Mouse (Mus musculus): Measurements from ENCODE around the gene Fam172a. TPM values are rescaled to one million over a fixed set of nuclear protein-coding genes. Genes with fewer than 3 reads are reported as not detected.

Fam172a gene
- polyA plus RNA-seq, 1 experiment from 2014 or later, result 27.9 TPM

DNA sequence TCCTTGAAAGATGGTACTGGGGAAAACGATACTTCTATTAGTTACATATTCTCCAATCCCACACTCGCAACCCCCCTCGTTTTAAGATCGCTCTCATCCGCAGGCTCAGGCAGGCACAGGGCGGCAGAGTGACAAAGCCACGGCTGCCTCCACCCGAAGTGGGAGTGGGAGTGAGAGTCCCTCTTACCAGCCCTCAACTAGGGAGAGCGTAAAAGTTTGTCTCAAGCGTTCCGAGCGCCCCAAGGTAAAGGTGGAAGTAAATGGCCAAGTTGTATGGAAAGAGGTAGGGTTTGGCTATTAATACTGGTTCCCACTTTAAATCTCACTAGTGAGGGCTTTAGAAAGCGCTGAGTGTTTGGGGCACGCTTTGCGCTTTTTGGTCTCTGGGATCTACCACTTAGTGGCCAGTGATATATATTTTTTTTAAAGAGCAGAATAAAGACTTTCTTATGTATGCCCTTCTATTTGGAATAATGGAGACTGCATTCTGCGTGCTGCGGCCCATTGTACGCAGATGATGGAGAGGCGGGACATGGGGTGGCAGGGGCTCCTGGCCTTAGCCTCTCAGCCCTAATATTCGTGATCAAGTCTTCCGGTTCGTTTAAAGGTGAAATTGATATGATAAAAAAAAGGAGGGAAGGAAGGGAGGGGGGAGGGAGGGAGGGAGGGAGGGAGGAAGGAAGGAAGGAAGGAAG is 500.2 kb downstream of the Fam172a start:
- DNase-seq (ENCODE audit: low spot score) (peak; percentile 61), ATAC-seq (ENCODE audit: insufficient number of reproducible peaks, low FRiP score, low TSS enrichment, low read depth) (peak; percentile 8; the same call in 1 of the 2 replicates)

GRCm38 (mm10) chr13:78202574-78203347 is 500.9 kb downstream of the Fam172a start:
- Histone ChIP-seq H3K36me3 (ENCODE audit: control insufficient read depth, insufficient read depth, low read length) (no peaks in the 10 kb centered on the region), H3K27ac (replicated peaks; ENCODE audit: low read depth, low read length) (peak overlapping the region; percentile 10; the same call in 1 of the 2 replicates), H3K4me2 (ENCODE audit: low read depth, severe bottlenecking) (peak overlapping the region; percentile 97), H3K4me1 (ENCODE audit: control insufficient read depth, insufficient read depth, low read length) (peaks cover 9% of the 10 kb centered on the region), H3K9me3 (ENCODE audit: control insufficient read depth, low read length) (no peaks in the 10 kb centered on the region), H3K9ac (ENCODE audit: low read length) (peak overlapping the region; percentile 53), H3K4me3 (ENCODE audit: low read depth, low read length) (peak overlapping the region; percentile 51), H3K27me3 (ENCODE audit: control insufficient read depth, insufficient read depth, low read length) (peaks cover 15% of the 10 kb centered on the region)
- under 1% methylated on average over 47 of the region's 47 CpGs for WGBS
- no peak for ATAC-seq (ENCODE audit: insufficient number of reproducible peaks, low FRiP score, low TSS enrichment, low read depth)
- DNase-seq (ENCODE audit: low spot score), result peak; percentile 74

More for the DNA sequence above, 500.2 kb downstream of the Fam172a start:
- WGBS, result under 1% methylated on average over 22 of the region's 22 CpGs
- Histone ChIP-seq H3K9me3 (ENCODE audit: control insufficient read depth, low read length) (no peaks in the 10 kb centered on the region), H3K4me3 (ENCODE audit: low read depth, low read length) (peak overlapping the region; percentile 51), H3K27me3 (ENCODE audit: control insufficient read depth, insufficient read depth, low read length) (peaks cover 14% of the 10 kb centered on the region), H3K4me1 (ENCODE audit: control insufficient read depth, insufficient read depth, low read length) (peaks cover 9% of the 10 kb centered on the region), H3K27ac (replicated peaks; ENCODE audit: low read depth, low read length) (no peak overlapping the region), H3K9ac (ENCODE audit: low read length) (peak overlapping the region; percentile 27; the same call in 1 of the 2 replicates), H3K36me3 (ENCODE audit: control insufficient read depth, insufficient read depth, low read length) (no peaks in the 10 kb centered on the region), H3K4me2 (ENCODE audit: low read depth, severe bottlenecking) (peak overlapping the region; percentile 97)

DNA sequence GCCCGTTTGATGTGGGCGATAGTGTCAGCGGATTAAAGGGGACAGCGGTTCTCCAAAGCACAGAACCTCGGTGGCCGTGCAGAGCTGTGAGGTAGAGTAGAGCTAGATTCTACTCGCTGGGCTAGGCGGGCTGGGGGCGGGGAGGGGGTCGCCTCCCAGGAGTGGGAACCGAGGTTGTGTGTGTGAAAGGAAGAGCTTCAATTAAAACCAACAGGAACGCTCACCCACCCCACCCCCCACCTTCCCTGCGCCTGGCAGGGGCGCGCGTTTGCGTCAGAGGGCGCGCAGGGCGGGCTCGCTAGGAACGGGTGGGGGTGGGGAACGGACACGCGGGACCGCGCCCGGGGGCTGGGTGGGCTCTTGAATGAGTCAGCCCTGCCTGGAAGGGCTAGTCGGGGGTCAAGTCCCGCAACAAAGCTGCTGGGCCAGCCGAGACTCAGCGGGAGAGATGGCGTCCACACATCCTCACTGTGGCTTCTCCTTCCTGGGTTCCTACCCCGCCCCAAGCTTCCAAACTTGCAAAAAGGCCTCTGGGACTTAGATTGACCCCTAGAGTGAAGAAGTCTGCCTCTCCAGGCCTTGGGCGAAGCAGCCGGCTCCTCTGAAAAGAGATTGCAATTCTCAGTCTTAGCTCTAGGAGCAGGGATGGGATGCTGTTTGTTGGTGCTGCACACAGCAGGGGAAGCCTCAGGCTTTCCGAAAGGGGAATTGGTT is 501.7 kb downstream of the Fam172a start:
- Histone ChIP-seq H3K4me2 (ENCODE audit: low read depth, severe bottlenecking) (peak overlapping the region; percentile 97), H3K27me3 (ENCODE audit: control insufficient read depth, insufficient read depth, low read length) (peaks cover 17% of the 10 kb centered on the region), H3K36me3 (ENCODE audit: control insufficient read depth, insufficient read depth, low read length) (no peaks in the 10 kb centered on the region), H3K4me1 (ENCODE audit: control insufficient read depth, insufficient read depth, low read length) (peaks cover 9% of the 10 kb centered on the region), H3K9me3 (ENCODE audit: control insufficient read depth, low read length) (no peaks in the 10 kb centered on the region), H3K9ac (ENCODE audit: low read length) (peak overlapping the region; percentile 53), H3K4me3 (ENCODE audit: low read depth, low read length) (peak overlapping the region; percentile 51), H3K27ac (replicated peaks; ENCODE audit: low read depth, low read length) (no peak overlapping the region; the same call in 1 of the 2 replicates)
- ATAC-seq (ENCODE audit: insufficient number of reproducible peaks, low FRiP score, low TSS enrichment, low read depth), result peak; percentile 20; the same call in 1 of the 2 replicates
- WGBS, result under 1% methylated on average over 37 of the region's 37 CpGs
- DNase-seq (ENCODE audit: low spot score), result peak; percentile 72

GRCm38 (mm10) chr13:78205426-78205825 is 503.6 kb downstream of the Fam172a start:
- Histone ChIP-seq H3K27ac (replicated peaks; ENCODE audit: low read depth, low read length) (no peak overlapping the region), H3K9ac (ENCODE audit: low read length) (no peak overlapping the region), H3K36me3 (ENCODE audit: control insufficient read depth, insufficient read depth, low read length) (no peaks in the 10 kb centered on the region), H3K4me3 (ENCODE audit: low read depth, low read length) (no peak overlapping the region), H3K9me3 (ENCODE audit: control insufficient read depth, low read length) (no peaks in the 10 kb centered on the region), H3K4me2 (ENCODE audit: low read depth, severe bottlenecking) (no peak overlapping the region), H3K27me3 (ENCODE audit: control insufficient read depth, insufficient read depth, low read length) (peaks cover 24% of the 10 kb centered on the region), H3K4me1 (ENCODE audit: control insufficient read depth, insufficient read depth, low read length) (peaks cover 19% of the 10 kb centered on the region)
- no peak for DNase-seq (ENCODE audit: low spot score)
- no peak for ATAC-seq (ENCODE audit: insufficient number of reproducible peaks, low FRiP score, low TSS enrichment, low read depth)

- no peaks in the 10 kb centered on the region for H3K9me3 ChIP-seq (ENCODE audit: control insufficient read depth, low read length)
- H3K27ac ChIP-seq (replicated peaks; ENCODE audit: low read depth, low read length), result no peak overlapping the region
- H3K4me2 ChIP-seq (ENCODE audit: low read depth, severe bottlenecking), result no peak overlapping the region
- no peak overlapping the region for H3K9ac ChIP-seq (ENCODE audit: low read length)
- ATAC-seq (ENCODE audit: insufficient number of reproducible peaks, low FRiP score, low TSS enrichment, low read depth) (no peak), DNase-seq (ENCODE audit: low spot score) (no peak)
- H3K27me3 ChIP-seq (ENCODE audit: control insufficient read depth, insufficient read depth, low read length), result peaks cover 37% of the 10 kb centered on the region
- H3K4me1 ChIP-seq (ENCODE audit: control insufficient read depth, insufficient read depth, low read length), result peaks cover 23% of the 10 kb centered on the region
- WGBS, result 35% methylated on average over 7 of the region's 7 CpGs
- H3K4me3 ChIP-seq (ENCODE audit: low read depth, low read length), result no peak overlapping the region
- no peaks in the 10 kb centered on the region for H3K36me3 ChIP-seq (ENCODE audit: control insufficient read depth, insufficient read depth, low read length)
Observed at GRCm38 (mm10) chr13:78206891-78207430, 505.1 kb downstream of the Fam172a start.

GRCm38 (mm10) chr13:78207796-78208645 is 506.2 kb downstream of the Fam172a start:
- Histone ChIP-seq H3K4me2 (ENCODE audit: low read depth, severe bottlenecking) (no peak overlapping the region), H3K27ac (replicated peaks; ENCODE audit: low read depth, low read length) (no peak overlapping the region), H3K4me3 (ENCODE audit: low read depth, low read length) (no peak overlapping the region), H3K36me3 (ENCODE audit: control insufficient read depth, insufficient read depth, low read length) (no peaks in the 10 kb centered on the region), H3K9ac (ENCODE audit: low read length) (no peak overlapping the region), H3K27me3 (ENCODE audit: control insufficient read depth, insufficient read depth, low read length) (peaks cover 39% of the 10 kb centered on the region), H3K9me3 (ENCODE audit: control insufficient read depth, low read length) (no peaks in the 10 kb centered on the region), H3K4me1 (ENCODE audit: control insufficient read depth, insufficient read depth, low read length) (peaks cover 21% of the 10 kb centered on the region)
- DNase-seq (ENCODE audit: low spot score) (no peak), ATAC-seq (ENCODE audit: insufficient number of reproducible peaks, low FRiP score, low TSS enrichment, low read depth) (no peak)
- WGBS, result 3% methylated on average over 12 of the region's 12 CpGs

- ATAC-seq (ENCODE audit: insufficient number of reproducible peaks, low FRiP score, low TSS enrichment, low read depth), result no peak
- Histone ChIP-seq H3K4me3 (ENCODE audit: low read depth, low read length) (no peak overlapping the region), H3K4me2 (ENCODE audit: low read depth, severe bottlenecking) (no peak overlapping the region), H3K4me1 (ENCODE audit: control insufficient read depth, insufficient read depth, low read length) (peaks cover 18% of the 10 kb centered on the region), H3K36me3 (ENCODE audit: control insufficient read depth, insufficient read depth, low read length) (no peaks in the 10 kb centered on the region), H3K27me3 (ENCODE audit: control insufficient read depth, insufficient read depth, low read length) (peaks cover 38% of the 10 kb centered on the region), H3K9ac (ENCODE audit: low read length) (no peak overlapping the region), H3K9me3 (ENCODE audit: control insufficient read depth, low read length) (no peaks in the 10 kb centered on the region), H3K27ac (replicated peaks; ENCODE audit: low read depth, low read length) (no peak overlapping the region)
- WGBS, result 3% methylated on average over 14 of the region's 14 CpGs
- no peak for DNase-seq (ENCODE audit: low spot score)
Observed at GRCm38 (mm10) chr13:78208689-78209410, 507.0 kb downstream of the Fam172a start.
